Mouse (Mus musculus) olfactory bulb, adult 2 months (tissue): ENCODE results near the gene Gm45753.

ENCODE experiments used
- CTCF ChIP-seq: fragments of 200-500 bp; IDR thresholded peaks from 2 replicates; pipeline ENCODE4 v1.5.1; 2012; ENCODE audit warnings: low read depth, mild to moderate bottlenecking, low read length, moderate library complexity; ENCODE audit not compliant: insufficient read depth
- POLR2A ChIP-seq: fragments of 200-500 bp; IDR thresholded peaks from 2 replicates; pipeline ENCODE4 v1.6.1; 2012; ENCODE audit warnings: mild to moderate bottlenecking, low read depth, low read length, moderate library complexity; ENCODE audit not compliant: insufficient read depth

- TF ChIP-seq CTCF (no peak), POLR2A (no peak)
Measured at GRCm38 (mm10) chr8:45344298-45344697, 36.0 kb upstream of the Gm45753 start.
